8 mouse cellular contexts compared by ENCODE assay signal in genomic region chr19:11912037-11912532, GRCm38 (mm10). TPM values are rescaled to one million over a fixed set of nuclear protein-coding genes. Genes with fewer than 3 reads are reported as not detected.
A peak's percentile ranks its signal among the peaks of the same experiment; 100 is the strongest.
DNase-seq lines count a peak whose midpoint lies in the region; ATAC-seq lines count a peak whose summit lies in the region.

TSS of gene Patl1 (plus strand) at chr19:11912399.

- H3K4me1 ChIP-seq in hindbrain, embryonic 14.5 days (replicated peaks; ENCODE audit: control insufficient read depth, insufficient read depth, low read length), result peaks cover 18% of the 10 kb centered on the region

- peak; percentile 98 for ATAC-seq in hindbrain, embryonic 14.5 days (ENCODE audit: low FRiP score)

- peak; percentile 98 for DNase-seq in R1 (ENCODE audit: low read depth, low spot score)
- DNase-seq in cerebellum, postnatal 25 days, result peak; percentile 99
- peak; percentile 95 to 98 for DNase-seq in frontal cortex, postnatal 25 days (ENCODE audit: low spot score in 2 of 2)
- DNase-seq in hindbrain, embryonic 14.5 days (ENCODE audit: low spot score), result peak; percentile 99
- DNase-seq in layer of hippocampus, postnatal 36 days, result peak; percentile 99
- peak; percentile 98 for DNase-seq in lung, postnatal 36 days
- peak; percentile 99 for DNase-seq in retina, postnatal 1 day
- peak; percentile 85 to 98 for DNase-seq in urinary bladder, adult 18-20 months (ENCODE audit: low spot score in 2 of 2)

- peak within 1 kb of the TSS; percentile 77 for H3K4me3 ChIP-seq in hindbrain, embryonic 14.5 days (replicated peaks; ENCODE audit: low read length)

- H3K9me3 ChIP-seq in hindbrain, embryonic 14.5 days (ENCODE audit: control insufficient read depth, low read length), result no peaks in the 10 kb centered on the region

- peak within 1 kb of the TSS; percentile 74 for H3K4me2 ChIP-seq in hindbrain, embryonic 14.5 days (replicated peaks)

- no peaks in the 10 kb centered on the region for H3K27me3 ChIP-seq in hindbrain, embryonic 14.5 days (ENCODE audit: control insufficient read depth, insufficient read depth, low read length)

- H3K27ac ChIP-seq in hindbrain, embryonic 14.5 days, result peak within 1 kb of the TSS; percentile 89

- peak within 1 kb of the TSS; percentile 87 for H3K9ac ChIP-seq in hindbrain, embryonic 14.5 days

- peaks cover 23% of the 10 kb centered on the region for H3K36me3 ChIP-seq in hindbrain, embryonic 14.5 days (replicated peaks; ENCODE audit: control insufficient read depth, insufficient read depth)

- WGBS in hindbrain, embryonic 14.5 days, result under 1% methylated on average over 52 of the region's 53 CpGs

RNA-seq across cellular contexts. Expression of gene Patl1, which starts in this region (rescaled TPM):
- 19.3 and 20.0 TPM in 2 replicates for polyA plus RNA-seq in hindbrain, embryonic 14.5 days (2014; fragmentation: Nextera tagmentation; extraction: Ambion mirVana)
- total RNA-seq in layer of hippocampus, postnatal 36 days (2021), result 10 to 100 TPM; 19.8 to 24.8 TPM

Comparison
In these comparisons a context has a peak if more than half of its experiments do, and no peak if none do; other contexts are left out.
1. Peak in every context shown above with its lines: DNase-seq, ATAC-seq, H3K4me3 ChIP-seq and H3K27ac ChIP-seq.